Mouse (Mus musculus) central nervous system, embryonic 14 days (tissue): Measurements from ENCODE around the gene Tppp3. TPM values are rescaled to one million over a fixed set of nuclear protein-coding genes. Genes with fewer than 3 reads are reported as not detected.

ENCODE experiments used
- polyA plus RNA-seq: library from polyadenylated mRNA; depleted of rRNA; stranded (reverse); fragments of >200 nt; gene quantifications from 2 replicates; pipeline ENCODE4 v1.2.3, GENCODE M21; 2012; rRNA removed

Gene Tppp3
- polyA plus RNA-seq = 75.6 and 110 TPM in 2 replicates

DNA sequence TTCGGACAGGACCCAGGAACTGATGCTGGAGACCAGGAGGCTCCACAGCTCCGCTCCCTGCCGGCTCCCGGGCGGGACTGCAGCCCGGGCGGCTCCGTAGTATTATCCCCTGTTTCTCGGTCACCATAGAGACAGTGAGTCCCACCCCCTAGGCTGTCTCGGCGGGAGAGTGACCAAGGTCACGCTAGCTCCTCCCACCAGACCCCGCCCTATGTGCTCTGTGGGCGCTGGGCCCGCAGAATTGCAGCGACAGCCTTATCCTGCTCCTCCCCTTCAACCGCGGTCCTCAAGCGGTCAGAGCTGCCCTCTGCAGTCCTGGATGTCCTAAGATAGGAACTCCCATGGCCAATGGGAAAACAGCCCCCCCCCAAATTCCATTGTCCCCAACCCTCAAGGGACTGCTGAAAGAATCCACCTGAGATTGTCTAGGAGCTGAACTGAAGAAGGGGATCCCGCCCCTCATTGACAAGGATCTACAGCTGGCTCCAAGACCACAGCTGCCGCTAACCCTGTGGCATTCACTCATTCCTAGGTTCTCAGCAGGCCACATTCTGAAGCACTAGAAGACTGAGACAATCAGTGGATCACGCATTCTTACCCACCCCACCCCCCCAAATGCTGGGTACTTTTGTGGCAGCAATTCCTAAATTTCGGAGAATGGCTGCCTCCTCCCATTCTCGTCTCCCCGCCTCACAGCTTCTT lies at the start of gene Tppp3:
Tppp3 (minus strand) TSS at position 213 of the 702 bp plus-strand sequence.

DNA sequence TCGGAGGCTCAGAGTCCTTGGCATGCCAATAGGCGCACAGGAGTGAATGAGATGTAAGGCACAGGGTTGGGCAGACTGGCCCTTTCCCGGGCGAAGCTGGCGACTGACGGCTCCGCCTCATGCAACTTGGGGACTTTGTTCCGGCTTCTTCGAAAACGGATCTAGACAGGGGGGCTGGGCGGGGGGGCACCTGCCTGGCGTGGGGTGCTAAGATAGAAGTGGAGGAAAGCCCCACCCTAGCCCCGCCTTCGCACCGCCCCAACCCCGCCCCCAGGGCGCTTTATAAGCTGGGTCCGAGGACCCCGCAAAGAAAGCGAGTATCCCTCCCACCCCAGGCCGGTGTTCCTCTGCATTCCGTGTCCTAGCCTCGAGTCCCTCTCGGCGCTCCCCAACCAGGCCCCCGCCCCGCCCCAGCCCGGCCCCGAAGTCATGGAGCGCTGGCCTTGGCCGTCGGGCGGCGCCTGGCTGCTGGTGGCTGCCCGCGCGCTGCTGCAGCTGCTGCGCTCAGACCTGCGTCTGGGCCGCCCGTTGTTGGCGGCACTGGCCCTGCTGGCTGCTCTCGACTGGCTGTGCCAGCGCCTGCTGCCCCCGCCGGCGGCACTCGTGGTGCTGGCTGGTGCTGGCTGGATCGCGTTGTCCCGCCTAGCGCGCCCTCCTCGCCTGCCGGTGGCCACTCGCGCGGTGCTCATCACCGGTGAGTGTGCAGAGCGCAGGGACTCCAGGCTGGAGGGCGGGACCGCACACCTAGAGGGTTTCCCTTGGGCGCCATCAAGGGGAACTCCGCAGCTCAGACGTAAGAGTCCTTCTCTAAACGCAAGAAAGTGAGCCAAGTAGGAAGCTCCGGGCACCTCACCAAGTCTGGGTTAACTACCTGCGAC lies 47.3 kb upstream of the Tppp3 start, which contains the start of gene Hsd11b2:
Hsd11b2 (plus strand) TSS at position 320 of the 878 bp plus-strand sequence.

DNA sequence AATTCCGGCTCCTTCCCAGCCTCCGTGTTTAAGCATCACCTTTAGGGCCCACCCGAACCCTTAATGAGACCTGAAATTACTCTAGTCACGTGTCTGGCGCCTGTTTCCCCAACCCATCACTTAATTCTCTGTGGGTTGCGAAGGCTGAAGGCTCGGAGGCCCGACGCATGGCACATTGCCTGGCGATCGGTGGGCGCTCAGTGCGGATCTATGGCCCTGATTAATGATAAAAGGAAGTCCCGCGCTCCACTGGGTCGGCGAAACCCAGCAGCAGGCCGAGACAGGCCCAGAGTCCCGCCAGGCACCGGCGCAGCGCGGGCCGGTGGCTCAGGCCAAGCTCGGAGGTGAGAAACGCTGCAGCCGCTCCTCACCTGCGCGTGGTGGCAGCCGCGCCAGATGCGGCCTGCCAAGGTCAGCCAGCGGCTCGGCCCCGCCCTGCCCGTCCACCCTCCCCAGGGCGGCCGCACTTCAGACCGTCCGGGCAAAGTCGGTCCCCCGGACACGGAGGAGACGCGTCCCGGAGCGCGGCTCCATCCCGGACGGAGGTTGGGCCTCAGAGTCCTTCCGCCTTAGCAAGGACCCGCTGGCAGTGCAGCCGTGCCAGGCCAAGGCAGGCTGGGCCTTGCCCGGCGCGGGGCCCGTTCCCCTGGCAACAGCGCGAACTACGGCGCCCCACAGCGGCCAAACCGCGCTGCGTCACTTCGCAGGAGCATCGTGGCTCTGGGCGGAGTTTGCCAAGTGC lies 25.3 kb upstream of the Tppp3 start, which contains the start of gene Zdhhc1:
Zdhhc1 (minus strand) TSS at position 464 of the 742 bp plus-strand sequence.

Other genes with a start within 250 kb of the Tppp3 start
- gene D230025D16Rik, start 246.4 kb downstream of the Tppp3 start, polyA plus RNA-seq = 29.8 and 31.5 TPM in 2 replicates
- gene B3gnt9, start 216.4 kb downstream of the Tppp3 start, polyA plus RNA-seq = 6.7 and 13.8 TPM in 2 replicates
- gene Tradd, start 206.9 kb downstream of the Tppp3 start, polyA plus RNA-seq = 8.9 and 10.0 TPM in 2 replicates
- 0.97 and 1.5 TPM in 2 replicates for gene Fbxl8, start 206.9 kb downstream of the Tppp3 start, polyA plus RNA-seq
- 0.53 and 0.60 TPM in 2 replicates for gene Hsf4, start 201.7 kb downstream of the Tppp3 start, polyA plus RNA-seq
- 1.5 and 2.1 TPM in 2 replicates for gene Nol3, start 195.4 kb downstream of the Tppp3 start, polyA plus RNA-seq
- gene 4931428F04Rik, start 181.7 kb downstream of the Tppp3 start, polyA plus RNA-seq = 154 and 165 TPM in 2 replicates
- 12.5 and 15.1 TPM in 2 replicates for gene Exoc3l, start 175.4 kb downstream of the Tppp3 start, polyA plus RNA-seq
- 105 and 107 TPM in 2 replicates for gene E2f4, start 173.9 kb downstream of the Tppp3 start, polyA plus RNA-seq
- 2.2 and 3.3 TPM in 2 replicates for gene Elmo3, start 165.9 kb downstream of the Tppp3 start, polyA plus RNA-seq
- gene Lrrc29, start 145.2 kb downstream of the Tppp3 start, polyA plus RNA-seq = 1.9 and 2.4 TPM in 2 replicates
- 123 and 125 TPM in 2 replicates for gene Tmem208, start 145.2 kb downstream of the Tppp3 start, polyA plus RNA-seq
- gene Fhod1, start 123.6 kb downstream of the Tppp3 start, polyA plus RNA-seq = 7.1 and 11.0 TPM in 2 replicates
- gene Slc9a5, start 122.7 kb downstream of the Tppp3 start, polyA plus RNA-seq = 40.7 and 42.5 TPM in 2 replicates
- gene Plekhg4, start 98.3 kb downstream of the Tppp3 start, polyA plus RNA-seq = 9.4 and 10.1 TPM in 2 replicates
- 0.04 and 0.05 TPM in 2 replicates for gene Kctd19, start 58.0 kb downstream of the Tppp3 start, polyA plus RNA-seq
- gene Lrrc36, start 58.0 kb downstream of the Tppp3 start, polyA plus RNA-seq = 1.4 and 1.6 TPM in 2 replicates
- 40.0 and 48.8 TPM in 2 replicates for gene Zdhhc1, start 25.4 kb upstream of the Tppp3 start, polyA plus RNA-seq
- gene Hsd11b2, start 47.2 kb upstream of the Tppp3 start, polyA plus RNA-seq = 5.6 and 7.0 TPM in 2 replicates
- 195 and 196 TPM in 2 replicates for gene Atp6v0d1, start 94.5 kb upstream of the Tppp3 start, polyA plus RNA-seq
- 26.2 and 29.3 TPM in 2 replicates for gene Ripor1, start 133.7 kb upstream of the Tppp3 start, polyA plus RNA-seq
- 52.0 and 56.2 TPM in 2 replicates for gene Ctcf, start 165.0 kb upstream of the Tppp3 start, polyA plus RNA-seq
- 0.29 and 0.39 TPM in 2 replicates for gene Agrp, start 165.9 kb upstream of the Tppp3 start, polyA plus RNA-seq
- 14.9 and 17.0 TPM in 2 replicates for gene Carmil2, start 214.7 kb upstream of the Tppp3 start, polyA plus RNA-seq
- 63.0 and 63.9 TPM in 2 replicates for gene Acd, start 229.6 kb upstream of the Tppp3 start, polyA plus RNA-seq
- 39.2 and 42.0 TPM in 2 replicates for gene Pard6a, start 229.6 kb upstream of the Tppp3 start, polyA plus RNA-seq
- gene 4933405L10Rik, start 236.1 kb upstream of the Tppp3 start, polyA plus RNA-seq = 0.07 and 0.14 TPM in 2 replicates
- 30.9 and 31.2 TPM in 2 replicates for gene Enkd1, start 236.7 kb upstream of the Tppp3 start, polyA plus RNA-seq